Mouse (Mus musculus): ENCODE results near the gene Rab3gap1.

- TF ChIP-seq GATA1 (IDR thresholded peaks at IDR 0.05; ENCODE audit: borderline replicate concordance, low read length) (no peak), FLI1 (IDR thresholded peaks at IDR 0.05; ENCODE audit: low read length) (no peak)
Measured at GRCm38 (mm10) chr1:127970870-127971269, 102.3 kb downstream of the Rab3gap1 start.

All from megakaryocyte, embryonic 14.5 days (primary cell).